ENCODE assay signal across 8 mouse cellular contexts in the genomic region with DNA sequence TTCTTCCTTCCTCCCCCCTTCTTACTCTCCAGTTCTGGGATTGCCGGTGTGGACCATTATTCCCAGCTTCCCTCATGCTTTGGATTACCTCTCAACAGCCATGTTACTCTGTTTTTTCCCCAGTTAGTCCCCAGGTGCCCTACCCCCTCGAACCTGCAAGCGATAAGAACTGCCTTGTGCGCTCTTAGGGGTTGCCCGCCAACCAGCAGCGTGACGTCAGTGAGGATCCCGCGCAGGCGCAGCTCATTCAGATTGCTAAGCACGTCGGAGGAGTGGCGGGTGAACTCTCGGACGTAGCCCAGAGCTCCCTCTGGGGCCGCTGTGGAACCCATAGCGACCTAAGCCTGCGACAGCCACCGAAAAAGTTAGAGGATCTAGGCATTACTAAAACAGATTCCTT. TPM values are rescaled to one million over a fixed set of nuclear protein-coding genes. Genes with fewer than 3 reads are reported as not detected.
DNase-seq lines count a peak whose midpoint lies in the region; ATAC-seq and TF ChIP-seq lines count a peak whose summit lies in the region.

No protein-coding gene starts in this region.

- intact Hi-C loops in left cerebral cortex, adult 2 months (cut with DNase I), result no loop called here

- DNase-seq in cerebellum, adult 2 months, result peak; percentile 82 to 85
- DNase-seq in hindbrain, embryonic 10.5 days (ENCODE audit: low spot score), result peak; percentile 80
- DNase-seq in left cerebral cortex, adult 2 months (ENCODE audit: extremely low spot score in 1 of 2, low spot score in 2 of 2), result peak; percentile 79 to 80
- DNase-seq in right cerebral cortex, postnatal 14 days, result peak; percentile 84
- peak; percentile 74 for DNase-seq in yolk sac, embryonic 10.5 days (ENCODE audit: low spot score)

- no peak for TF ChIP-seq CTCF in cerebellum, adult 2 months (IDR thresholded peaks at IDR 0.05; ENCODE audit: borderline replicate concordance, insufficient read depth, low read depth, low read length)
- TF ChIP-seq CTCF in left cerebral cortex, adult 2 months (IDR thresholded peaks at IDR 0.05), result no peak; the same call in 1 of the 2 replicates

- peaks cover 3% of the 10 kb centered on the region for H3K4me1 ChIP-seq in cerebellum, adult 2 months (ENCODE audit: control insufficient read depth, insufficient read depth, low read length)
- peaks cover 59% of the 10 kb centered on the region for H3K4me1 ChIP-seq in forebrain, embryonic 15.5 days
- peaks cover 65% of the 10 kb centered on the region for H3K4me1 ChIP-seq in hindbrain, embryonic 10.5 days (replicated peaks)

- peak overlapping the region; percentile 21; the same call in 1 of the 2 replicates for H3K9ac ChIP-seq in forebrain, embryonic 15.5 days (replicated peaks)

- H3K27ac ChIP-seq in cerebellum, adult 2 months (ENCODE audit: insufficient read depth, low read length), result no peak overlapping the region
- H3K27ac ChIP-seq in forebrain, embryonic 15.5 days (replicated peaks), result no peak overlapping the region
- H3K27ac ChIP-seq in hindbrain, embryonic 10.5 days, result peak overlapping the region; percentile 71
- H3K27ac ChIP-seq in left cerebral cortex, adult 2 months, result peak overlapping the region; percentile 45; the same call in 1 of the 2 replicates

- peak; percentile 40; the same call in 1 of the 2 replicates for TF ChIP-seq POLR2A in cerebellum, adult 2 months (IDR thresholded peaks at IDR 0.05; ENCODE audit: borderline replicate concordance, insufficient read depth, low read length)

- H3K4me3 ChIP-seq in cerebellum, adult 2 months (replicated peaks; ENCODE audit: insufficient read depth, low read depth, low read length), result peak overlapping the region; percentile 32
- peak overlapping the region; percentile 32 for H3K4me3 ChIP-seq in forebrain, embryonic 15.5 days
- peak overlapping the region; percentile 41 for H3K4me3 ChIP-seq in hindbrain, embryonic 10.5 days
- peak overlapping the region; percentile 28 for H3K4me3 ChIP-seq in left cerebral cortex, adult 2 months

- under 1% methylated on average over 19 of the region's 19 CpGs for WGBS in cerebellum, adult 2 months
- under 1% methylated on average over 19 of the region's 19 CpGs for WGBS in forebrain, embryonic 15.5 days
- WGBS in hindbrain, embryonic 10.5 days, result under 1% methylated on average over 19 of the region's 19 CpGs

- no peaks in the 10 kb centered on the region for H3K27me3 ChIP-seq in cerebellum, adult 2 months (ENCODE audit: control insufficient read depth, insufficient read depth, low read length)
- peaks cover 39% of the 10 kb centered on the region for H3K27me3 ChIP-seq in forebrain, embryonic 15.5 days
- peaks cover 88% of the 10 kb centered on the region for H3K27me3 ChIP-seq in hindbrain, embryonic 10.5 days (ENCODE audit: insufficient read depth, poor library complexity, severe bottlenecking)

- peak; percentile 61 for ATAC-seq in activated CD4-positive, CD25-positive, alpha-beta regulatory T cell, adult 4 months
- peak; percentile 41; the same call in 1 of the 2 replicates for ATAC-seq in forebrain, embryonic 15.5 days (replicated peaks)
- peak; percentile 38 for ATAC-seq in megakaryocyte, adult 5-6 weeks (ENCODE audit: poor library complexity, severe bottlenecking)

- peak overlapping the region; percentile 46 for H3K4me2 ChIP-seq in forebrain, embryonic 15.5 days (replicated peaks)

- no peaks in the 10 kb centered on the region for H3K9me3 ChIP-seq in forebrain, embryonic 15.5 days
- H3K9me3 ChIP-seq in hindbrain, embryonic 10.5 days, result no peaks in the 10 kb centered on the region

- no peaks in the 10 kb centered on the region for H3K36me3 ChIP-seq in forebrain, embryonic 15.5 days
- no peaks in the 10 kb centered on the region for H3K36me3 ChIP-seq in hindbrain, embryonic 10.5 days

RNA-seq across cellular contexts. Expression of a gene that starts 0.8 kb away (rescaled TPM):
- polyA plus RNA-seq in activated CD4-positive, CD25-positive, alpha-beta regulatory T cell, adult 4 months (2017; shearing (Covaris generic)), result under 1 TPM; 0.23 to 0.36 TPM
- 1.1 and 1.4 TPM in 2 replicates for polyA plus RNA-seq in cerebellum, adult 2 months (2012; rRNA removed)
- polyA plus RNA-seq in forebrain, embryonic 15.5 days (2015; fragmentation: Nextera tagmentation; extraction: Ambion mirVana), result 5.7 and 6.1 TPM in 2 replicates
- 5.5 and 5.6 TPM in 2 replicates for polyA plus RNA-seq in hindbrain, embryonic 10.5 days (2016; fragmentation: Nextera tagmentation; extraction: Ambion mirVana)
- total RNA-seq in left cerebral cortex, adult 2 months (2021), result 1 to 10 TPM; 1.7 to 3.5 TPM
- 0.04 and 0.27 TPM in 2 replicates for total RNA-seq in megakaryocyte, adult 5-6 weeks (2015)
- not detected in 2 replicates for total RNA-seq in megakaryocyte, adult 5-6 weeks (2017)

RNA-seq across cellular contexts. Expression of a gene that starts 8.0 kb away (rescaled TPM):
- polyA plus RNA-seq in activated CD4-positive, CD25-positive, alpha-beta regulatory T cell, adult 4 months (2017; shearing (Covaris generic)), result 1 to 10 TPM; 2.6 to 4.1 TPM
- 8.8 and 11.3 TPM in 2 replicates for polyA plus RNA-seq in cerebellum, adult 2 months (2012; rRNA removed)
- polyA plus RNA-seq in forebrain, embryonic 15.5 days (2015; fragmentation: Nextera tagmentation; extraction: Ambion mirVana), result 14.9 and 17.7 TPM in 2 replicates
- polyA plus RNA-seq in hindbrain, embryonic 10.5 days (2016; fragmentation: Nextera tagmentation; extraction: Ambion mirVana), result 15.7 and 18.0 TPM in 2 replicates
- total RNA-seq in left cerebral cortex, adult 2 months (2021), result 10 to 100 TPM in 1 of 2 experiments, 1 to 10 TPM in 1; 7.5 to 10.5 TPM
- 1.9 and 2.5 TPM in 2 replicates for total RNA-seq in megakaryocyte, adult 5-6 weeks (2015)
- total RNA-seq in megakaryocyte, adult 5-6 weeks (2017), result 2.3 and 7.7 TPM in 2 replicates

RNA-seq across cellular contexts. Expression of a gene that starts 8.9 kb away (rescaled TPM):
- 100 to 1,000 TPM; 124 to 159 TPM for polyA plus RNA-seq in activated CD4-positive, CD25-positive, alpha-beta regulatory T cell, adult 4 months (2017; shearing (Covaris generic))
- polyA plus RNA-seq in cerebellum, adult 2 months (2012; rRNA removed), result 94.0 and 96.5 TPM in 2 replicates
- 191 and 199 TPM in 2 replicates for polyA plus RNA-seq in forebrain, embryonic 15.5 days (2015; fragmentation: Nextera tagmentation; extraction: Ambion mirVana)
- polyA plus RNA-seq in hindbrain, embryonic 10.5 days (2016; fragmentation: Nextera tagmentation; extraction: Ambion mirVana), result 240 and 261 TPM in 2 replicates
- 10 to 100 TPM; 45.5 to 51.2 TPM for total RNA-seq in left cerebral cortex, adult 2 months (2021)
- 74.4 and 77.6 TPM in 2 replicates for total RNA-seq in megakaryocyte, adult 5-6 weeks (2015)
- total RNA-seq in megakaryocyte, adult 5-6 weeks (2017), result 25.6 and 31.5 TPM in 2 replicates

RNA-seq across cellular contexts. Expression of a gene that starts 10.8 kb away (rescaled TPM):
- 1 to 10 TPM; 5.2 to 7.6 TPM for polyA plus RNA-seq in activated CD4-positive, CD25-positive, alpha-beta regulatory T cell, adult 4 months (2017; shearing (Covaris generic))
- polyA plus RNA-seq in cerebellum, adult 2 months (2012; rRNA removed), result 9.7 and 10.3 TPM in 2 replicates
- polyA plus RNA-seq in forebrain, embryonic 15.5 days (2015; fragmentation: Nextera tagmentation; extraction: Ambion mirVana), result 12.9 and 13.0 TPM in 2 replicates
- polyA plus RNA-seq in hindbrain, embryonic 10.5 days (2016; fragmentation: Nextera tagmentation; extraction: Ambion mirVana), result 10.0 and 14.5 TPM in 2 replicates
- total RNA-seq in left cerebral cortex, adult 2 months (2021), result 1 to 10 TPM; 4.9 to 5.3 TPM
- total RNA-seq in megakaryocyte, adult 5-6 weeks (2015), result 4.0 and 5.2 TPM in 2 replicates
- total RNA-seq in megakaryocyte, adult 5-6 weeks (2017), result 0.11 and 4.3 TPM in 2 replicates

RNA-seq across cellular contexts. Expression of a gene that starts 10.8 kb away (rescaled TPM):
- 100 to 1,000 TPM; 228 to 245 TPM for polyA plus RNA-seq in activated CD4-positive, CD25-positive, alpha-beta regulatory T cell, adult 4 months (2017; shearing (Covaris generic))
- 359 TPM in 2 replicates for polyA plus RNA-seq in cerebellum, adult 2 months (2012; rRNA removed)
- polyA plus RNA-seq in forebrain, embryonic 15.5 days (2015; fragmentation: Nextera tagmentation; extraction: Ambion mirVana), result 271 and 278 TPM in 2 replicates
- polyA plus RNA-seq in hindbrain, embryonic 10.5 days (2016; fragmentation: Nextera tagmentation; extraction: Ambion mirVana), result 125 and 171 TPM in 2 replicates
- 100 to 1,000 TPM; 241 to 270 TPM for total RNA-seq in left cerebral cortex, adult 2 months (2021)
- total RNA-seq in megakaryocyte, adult 5-6 weeks (2015), result 221 and 238 TPM in 2 replicates
- 29.7 and 38.5 TPM in 2 replicates for total RNA-seq in megakaryocyte, adult 5-6 weeks (2017)

Comparison
In these comparisons a context has a peak if more than half of its experiments do, and no peak if none do; other contexts are left out.
1. H3K27ac ChIP-seq: peak in hindbrain, embryonic 10.5 days (single experiment) and left cerebral cortex, adult 2 months (single experiment); none in cerebellum, adult 2 months (single experiment) and forebrain, embryonic 15.5 days (single experiment).
2. Peak in every context shown above with its lines, with median percentiles within 50 percentile points of each other: ATAC-seq, DNase-seq and H3K4me3 ChIP-seq.